Mouse (Mus musculus): ENCODE data around the gene Kif17.

DNA sequence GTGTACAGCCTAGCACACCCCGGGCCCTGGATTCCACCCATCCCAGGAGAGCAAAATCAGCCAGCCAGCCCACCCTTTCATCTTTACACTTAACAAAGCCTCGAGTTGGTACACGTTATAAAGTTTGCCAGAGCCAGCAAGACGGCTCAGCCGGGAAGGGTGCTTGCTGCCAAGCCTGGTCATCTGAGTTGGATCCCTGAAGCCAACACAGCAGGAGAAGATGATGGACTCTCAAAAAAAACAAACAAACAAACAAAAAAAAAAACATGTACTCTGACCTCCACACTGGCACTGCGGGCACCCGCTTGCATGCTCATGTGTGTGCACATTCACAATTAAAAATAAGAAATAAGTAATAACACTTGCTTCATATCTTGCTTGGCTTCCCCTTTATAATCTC is 91.8 kb downstream of the Kif17 start:
- TF ChIP-seq POLR2A (IDR thresholded peaks at IDR 0.05; ENCODE audit: control insufficient read depth, low read depth, low read length) = no peak
- no peak for TF ChIP-seq CTCF (IDR thresholded peaks at IDR 0.05; ENCODE audit: control insufficient read depth, insufficient read depth, insufficient replicate concordance, low read depth, low read length)
